Mouse (Mus musculus) limb, embryonic 10.5 days (tissue): ENCODE results near the gene Tet3. TPM values are rescaled to one million over a fixed set of nuclear protein-coding genes. Genes with fewer than 3 reads are reported as not detected.

Experiments
- DNase-seq: peaks from one replicate; pipeline ENCODE4 v3.0.0-alpha.2; 2017; ENCODE audit warnings: low spot score
- H3K27ac ChIP-seq: fragments of 300-500 bp; sonication (generic); 2 replicates; pipeline ENCODE4 v1.5.1; 2016; ENCODE audit warnings: mild to moderate bottlenecking
- H3K27me3 ChIP-seq: fragments of 300-500 bp; sonication (generic); 2 replicates; pipeline ENCODE4 v1.6.1; 2016; ENCODE audit warnings: low read depth, mild to moderate bottlenecking; ENCODE audit not compliant: poor library complexity, severe bottlenecking
- H3K36me3 ChIP-seq: fragments of 300-500 bp; sonication (generic); 2 replicates; pipeline ENCODE4 v1.6.1; 2016; ENCODE audit warnings: mild to moderate bottlenecking, moderate library complexity
- H3K4me1 ChIP-seq: fragments of 300-500 bp; sonication (generic); 2 replicates; pipeline ENCODE4 v1.6.1; 2016
- H3K4me3 ChIP-seq: fragments of 300-500 bp; sonication (generic); 2 replicates; pipeline ENCODE4 v1.5.1; 2016; ENCODE audit warnings: mild to moderate bottlenecking, moderate library complexity
- H3K9me3 ChIP-seq: fragments of 300-500 bp; sonication (generic); replicated peaks from 2 replicates; pipeline ENCODE4 v1.6.1; 2016; ENCODE audit warnings: mild to moderate bottlenecking
- WGBS: fragments of 180-500 bp; shearing (Covaris S2); methylation state at CpG from one replicate; pipeline ENCODE4 v1.1.7; 2016; 5-methylcytosine and 5-hydroxymethylcytosine counted together
- polyA plus RNA-seq: library from polyadenylated mRNA; unstranded; fragments of >200 nt; fragmentation: Nextera tagmentation; extraction: Ambion mirVana; gene quantifications from 2 replicates; pipeline ENCODE4 v1.2.1, GENCODE M21; 2016

Tet3 gene
- polyA plus RNA-seq, 1 experiment from 2014 or later: 42.7 TPM

GRCm38 (mm10) chr6:83490622-83491021, 31.7 kb upstream of the Tet3 start:
- Histone ChIP-seq H3K27me3 (no peaks in the 10 kb centered on the region), H3K9me3 (no peaks in the 10 kb centered on the region), H3K4me3 (no peak overlapping the region), H3K27ac (no peak overlapping the region), H3K4me1 (no peaks in the 10 kb centered on the region), H3K36me3 (peaks cover 77% of the 10 kb centered on the region)
- 86% methylated on average over 4 of the region's 4 CpGs for WGBS
- DNase-seq: no peak

- Histone ChIP-seq H3K27me3 (no peaks in the 10 kb centered on the region), H3K36me3 (peaks cover 81% of the 10 kb centered on the region), H3K9me3 (no peaks in the 10 kb centered on the region), H3K27ac (no peak overlapping the region), H3K4me3 (no peak overlapping the region), H3K4me1 (no peaks in the 10 kb centered on the region)
- DNase-seq: no peak
- 84% methylated on average over 5 of the region's 5 CpGs for WGBS
Measured at GRCm38 (mm10) chr6:83488200-83488599, 29.3 kb upstream of the Tet3 start.

GRCm38 (mm10) chr6:83487298-83487697, 28.4 kb upstream of the Tet3 start:
- H3K9me3 ChIP-seq: no peaks in the 10 kb centered on the region
- no peak for DNase-seq
- peaks cover 86% of the 10 kb centered on the region for H3K36me3 ChIP-seq
- 91% methylated on average over 4 of the region's 4 CpGs for WGBS
- no peaks in the 10 kb centered on the region for H3K4me1 ChIP-seq
- no peak overlapping the region for H3K27ac ChIP-seq
- H3K4me3 ChIP-seq: no peak overlapping the region
- no peaks in the 10 kb centered on the region for H3K27me3 ChIP-seq

GRCm38 (mm10) chr6:83485854-83486253, 27.0 kb upstream of the Tet3 start:
- WGBS: 82% methylated on average over 4 of the region's 4 CpGs
- H3K36me3 ChIP-seq: peaks cover 93% of the 10 kb centered on the region
- no peaks in the 10 kb centered on the region for H3K4me1 ChIP-seq
- H3K27me3 ChIP-seq: no peaks in the 10 kb centered on the region
- no peak overlapping the region for H3K27ac ChIP-seq
- no peak overlapping the region for H3K4me3 ChIP-seq
- DNase-seq: no peak
- H3K9me3 ChIP-seq: no peaks in the 10 kb centered on the region

GRCm38 (mm10) chr6:83483776-83484175, 24.9 kb upstream of the Tet3 start:
- 94% methylated on average over 7 of the region's 7 CpGs for WGBS
- Histone ChIP-seq H3K9me3 (no peaks in the 10 kb centered on the region), H3K4me3 (no peak overlapping the region), H3K36me3 (peaks cover 95% of the 10 kb centered on the region), H3K27me3 (no peaks in the 10 kb centered on the region), H3K27ac (no peak overlapping the region), H3K4me1 (peaks cover 4% of the 10 kb centered on the region; the same call in 1 of the 2 replicates)
- no peak for DNase-seq

GRCm38 (mm10) chr6:83482418-83483085, 23.7 kb upstream of the Tet3 start:
- Histone ChIP-seq H3K9me3 (no peaks in the 10 kb centered on the region), H3K36me3 (peaks cover 85% of the 10 kb centered on the region), H3K27me3 (no peaks in the 10 kb centered on the region), H3K4me3 (no peak overlapping the region), H3K27ac (no peak overlapping the region), H3K4me1 (peaks cover 4% of the 10 kb centered on the region; the same call in 1 of the 2 replicates)
- 56% methylated on average over 10 of the region's 10 CpGs for WGBS
- no peak for DNase-seq

GRCm38 (mm10) chr6:83480019-83480655, 21.3 kb upstream of the Tet3 start:
- H3K27ac ChIP-seq: no peak overlapping the region
- H3K36me3 ChIP-seq: peaks cover 61% of the 10 kb centered on the region
- H3K27me3 ChIP-seq: no peaks in the 10 kb centered on the region
- H3K9me3 ChIP-seq: no peaks in the 10 kb centered on the region
- DNase-seq: no peak
- 90% methylated on average over 6 of the region's 6 CpGs for WGBS
- H3K4me1 ChIP-seq: peaks cover 4% of the 10 kb centered on the region; the same call in 1 of the 2 replicates
- no peak overlapping the region for H3K4me3 ChIP-seq

GRCm38 (mm10) chr6:83479193-83479592, 20.3 kb upstream of the Tet3 start:
- Histone ChIP-seq H3K4me3 (no peak overlapping the region), H3K4me1 (peaks cover 4% of the 10 kb centered on the region; the same call in 1 of the 2 replicates), H3K36me3 (peaks cover 52% of the 10 kb centered on the region), H3K27me3 (no peaks in the 10 kb centered on the region), H3K27ac (no peak overlapping the region), H3K9me3 (no peaks in the 10 kb centered on the region)
- 88% methylated on average over 2 of the region's 2 CpGs for WGBS
- DNase-seq: no peak

- WGBS: 94% methylated on average over 7 of the region's 7 CpGs
- Histone ChIP-seq H3K4me3 (no peak overlapping the region), H3K27me3 (no peaks in the 10 kb centered on the region), H3K9me3 (no peaks in the 10 kb centered on the region), H3K36me3 (peaks cover 46% of the 10 kb centered on the region), H3K27ac (no peak overlapping the region), H3K4me1 (peaks cover 4% of the 10 kb centered on the region; the same call in 1 of the 2 replicates)
- DNase-seq: no peak
Measured at GRCm38 (mm10) chr6:83478628-83479027, 19.7 kb upstream of the Tet3 start.

- Histone ChIP-seq H3K27me3 (no peaks in the 10 kb centered on the region), H3K4me3 (no peak overlapping the region), H3K4me1 (peaks cover 4% of the 10 kb centered on the region; the same call in 1 of the 2 replicates), H3K27ac (no peak overlapping the region), H3K9me3 (no peaks in the 10 kb centered on the region), H3K36me3 (peaks cover 45% of the 10 kb centered on the region)
- whole genome bisulfite sequencing: 66% methylated on average over 4 of the region's 4 CpGs
- no peak for DNase-seq
Measured at GRCm38 (mm10) chr6:83478217-83478616, 19.3 kb upstream of the Tet3 start.

- Histone ChIP-seq H3K4me1 (peaks cover 2% of the 10 kb centered on the region; the same call in 1 of the 2 replicates), H3K36me3 (peaks cover 19% of the 10 kb centered on the region), H3K4me3 (no peak overlapping the region), H3K9me3 (no peaks in the 10 kb centered on the region), H3K27ac (no peak overlapping the region), H3K27me3 (no peaks in the 10 kb centered on the region)
- no peak for DNase-seq
- 80% methylated on average over 7 of the region's 7 CpGs for WGBS
Measured at GRCm38 (mm10) chr6:83475431-83475830, 16.5 kb upstream of the Tet3 start.

GRCm38 (mm10) chr6:83473240-83473639, 14.4 kb upstream of the Tet3 start:
- H3K27ac ChIP-seq: no peak overlapping the region
- WGBS: 84% methylated on average over 9 of the region's 9 CpGs

GRCm38 (mm10) chr6:83471739-83472138, 12.9 kb upstream of the Tet3 start:
- Histone ChIP-seq H3K27ac (no peak overlapping the region), H3K9me3 (no peaks in the 10 kb centered on the region), H3K36me3 (no peaks in the 10 kb centered on the region), H3K4me3 (no peak overlapping the region), H3K4me1 (0 out of 2 replicates have a peak, but pooled peaks cover 3% of the 10 kb centered on the region), H3K27me3 (no peaks in the 10 kb centered on the region)
- no peak for DNase-seq
- WGBS: 90% methylated on average over 7 of the region's 7 CpGs

More at GRCm38 (mm10) chr6:83473240-83473639, 14.4 kb upstream of the Tet3 start:
- H3K4me1 ChIP-seq: 0 out of 2 replicates have a peak, but pooled peaks cover 3% of the 10 kb centered on the region
- no peaks in the 10 kb centered on the region for H3K27me3 ChIP-seq
- no peaks in the 10 kb centered on the region for H3K9me3 ChIP-seq
- no peaks in the 10 kb centered on the region for H3K36me3 ChIP-seq
- no peak for DNase-seq
- H3K4me3 ChIP-seq: no peak overlapping the region
